Mouse (Mus musculus) lung, adult 2 months (tissue): ENCODE data around the gene Mtmr2.

ENCODE experiments used
- CTCF ChIP-seq: fragments of 200-500 bp; IDR thresholded peaks from 2 replicates; pipeline ENCODE4 v1.5.1; 2011; ENCODE audit warnings: mild to moderate bottlenecking, low read length, control low read depth; ENCODE audit not compliant: insufficient read depth
- POLR2A ChIP-seq: fragments of 200-500 bp; IDR thresholded peaks from 2 replicates; pipeline ENCODE4 v1.6.1; 2011; ENCODE audit warnings: low read depth, mild to moderate bottlenecking, control low read depth, low read length, borderline replicate concordance; ENCODE audit errors: extremely low read depth

- no peak for TF ChIP-seq CTCF
- TF ChIP-seq POLR2A: no peak
Observed at GRCm38 (mm10) chr9:13699061-13699780, 49.0 kb upstream of the Mtmr2 start.
